Mouse (Mus musculus): Measurements from ENCODE around the gene Zcchc7.

DNA sequence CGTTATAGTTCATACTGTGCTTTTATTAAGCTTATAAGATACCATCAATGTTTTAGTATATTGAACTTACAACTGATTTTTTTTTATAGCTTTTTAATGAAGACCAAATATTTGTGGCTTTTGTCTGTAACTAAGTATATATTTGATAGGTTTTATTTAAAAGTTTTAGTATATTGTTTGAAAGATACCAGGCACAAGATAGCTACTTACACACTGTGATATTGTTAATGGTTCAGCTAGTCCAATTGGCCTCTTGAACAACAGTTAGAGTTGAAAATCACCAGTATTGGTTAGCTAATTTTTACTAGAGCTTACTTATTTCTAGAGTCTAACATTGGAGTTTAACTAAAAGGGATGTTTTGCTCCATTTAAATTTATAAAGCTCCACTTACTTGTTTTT lies 25.8 kb downstream of the Zcchc7 start:
- TF ChIP-seq ZNF384 (IDR thresholded peaks at IDR 0.05; ENCODE audit: low read depth, low read length) (no peak), POLR2A (IDR thresholded peaks at IDR 0.05; ENCODE audit: control insufficient read depth in 1 of 2, insufficient read depth in 1 of 2, low read depth in 1 of 2, low read length in 2 of 2, poor library complexity in 1 of 2) (no peak), JUND (IDR thresholded peaks at IDR 0.05; ENCODE audit: low read depth, low read length) (no peak), EP300 (IDR thresholded peaks at IDR 0.05; ENCODE audit: low read depth in 1 of 2, low read length in 2 of 2) (no peak), CTCF (IDR thresholded peaks at IDR 0.05 in 2 of 3, conservative IDR thresholded peaks at IDR 0.05 in 1 of 3; ENCODE audit: control insufficient read depth in 1 of 3, insufficient read depth in 1 of 3, low read depth in 2 of 3, low read length in 3 of 3, poor library complexity in 1 of 3, severe bottlenecking in 1 of 3) (no peak), E2F4 (IDR thresholded peaks at IDR 0.05; ENCODE audit: borderline replicate concordance, low read depth, low read length) (no peak), RCOR1 (IDR thresholded peaks at IDR 0.05; ENCODE audit: low read depth, low read length) (no peak)

Measured in MEL (cell line).